Mouse (Mus musculus) CH12.LX (cell line): Measurements from ENCODE around the gene Rabgap1l. TPM values are rescaled to one million over a fixed set of nuclear protein-coding genes. Genes with fewer than 3 reads are reported as not detected.

ENCODE experiments used
- DNase-seq: peaks from one replicate; pipeline ENCODE4 v3.0.0-alpha.2; 2013; ENCODE audit errors: extremely low read depth
- H3K27ac ChIP-seq: 2 replicates; pipeline ENCODE4 v1.5.1; 2012; ENCODE audit warnings: low read depth, mild to moderate bottlenecking, control low read depth, moderate library complexity; ENCODE audit not compliant: insufficient read depth
- H3K27me3 ChIP-seq: replicated peaks from 2 replicates; pipeline ENCODE3; 2012; ENCODE audit warnings: inconsistent platforms
- H3K36me3 ChIP-seq, 2 experiments: replicated peaks in 1 of 2; 2 replicates each; pipeline versions ENCODE3 to v1.6.1; 2012; ENCODE audit warnings: inconsistent platforms in 1 of 2, low read length in 1 of 2, mild to moderate bottlenecking in 1 of 2, mixed read lengths in 1 of 2, moderate library complexity in 1 of 2; ENCODE audit not compliant: control insufficient read depth in 1 of 2, insufficient read depth in 1 of 2
- H3K4me1 ChIP-seq, 2 experiments: 2 replicates each; pipeline ENCODE4 v1.6.1; 2012; ENCODE audit warnings: inconsistent platforms in 1 of 2, moderate library complexity in 1 of 2; ENCODE audit not compliant: insufficient read depth in 2 of 2, control insufficient read depth in 1 of 2
- H3K4me2 ChIP-seq: 2 replicates; pipeline ENCODE4 v1.6.1; 2012; ENCODE audit warnings: low read depth, mild to moderate bottlenecking, control low read depth; ENCODE audit not compliant: poor library complexity, insufficient read depth, severe bottlenecking
- H3K4me3 ChIP-seq, 3 experiments: fragments of 150-350 bp in 1 of 3; sonication (generic) in 1 of 3; replicated peaks in 1 of 3; 2 replicates each; pipeline versions ENCODE3 to v1.5.1; 2011 to 2012; ENCODE audit warnings: low read depth in 2 of 3, low read length in 2 of 3, mild to moderate bottlenecking in 2 of 3, moderate library complexity in 2 of 3, control low read depth in 1 of 3, improper control_type of control experiment in 1 of 3, inconsistent platforms in 1 of 3, mixed read lengths in 1 of 3; ENCODE audit not compliant: poor library complexity in 1 of 3
- H3K79me2 ChIP-seq: replicated peaks from 2 replicates; pipeline ENCODE4 v1.6.1; 2012; ENCODE audit warnings: mild to moderate bottlenecking, moderate library complexity; ENCODE audit not compliant: control insufficient read depth, poor library complexity, insufficient read depth, severe bottlenecking; ENCODE audit errors: extremely low read depth
- H3K9ac ChIP-seq: 2 replicates; pipeline ENCODE4 v1.6.1; 2012; ENCODE audit warnings: low read depth, mild to moderate bottlenecking, control low read depth, moderate library complexity; ENCODE audit not compliant: insufficient read depth
- H3K9me3 ChIP-seq: replicated peaks from 2 replicates; pipeline ENCODE3; 2012; ENCODE audit warnings: low read length, inconsistent platforms, mixed read lengths
- BHLHE40 ChIP-seq: IDR thresholded peaks from 2 replicates; pipeline ENCODE4 v1.6.1; 2011; ENCODE audit warnings: mild to moderate bottlenecking, low read depth, low read length, improper control_type of control experiment
- CHD1 ChIP-seq: IDR thresholded peaks from 2 replicates; pipeline ENCODE4 v1.6.1; 2012; ENCODE audit warnings: low read depth, low read length, improper control_type of control experiment, inconsistent platforms
- CHD2 ChIP-seq: IDR thresholded peaks from 2 replicates; pipeline ENCODE4 v1.6.1; 2011; ENCODE audit warnings: low read length, improper control_type of control experiment
- ELF1 ChIP-seq: IDR thresholded peaks from 2 replicates; pipeline ENCODE4 v1.6.1; 2014; ENCODE audit warnings: low read depth, mild to moderate bottlenecking, inconsistent platforms, low read length, improper control_type of control experiment
- EP300 ChIP-seq: IDR thresholded peaks from 2 replicates; pipeline ENCODE4 v1.6.1; 2011; ENCODE audit warnings: low read length, improper control_type of control experiment
- ETS1 ChIP-seq: conservative IDR thresholded peaks from 2 replicates; pipeline ENCODE4 v1.6.1; 2012; ENCODE audit warnings: low read depth, mild to moderate bottlenecking, inconsistent platforms, low read length, improper control_type of control experiment, moderate library complexity
- GABPA ChIP-seq: IDR thresholded peaks from 2 replicates; pipeline ENCODE4 v1.6.1; 2012; ENCODE audit warnings: low read depth, low read length, improper control_type of control experiment, inconsistent platforms; ENCODE audit not compliant: insufficient replicate concordance
- HCFC1 ChIP-seq: IDR thresholded peaks from 2 replicates; pipeline ENCODE4 v1.6.1; 2012; ENCODE audit warnings: low read depth, mild to moderate bottlenecking, inconsistent platforms, low read length, improper control_type of control experiment
- IRF4 ChIP-seq: IDR thresholded peaks from 2 replicates; pipeline ENCODE4 v1.6.1; 2014; ENCODE audit warnings: low read depth, mild to moderate bottlenecking, inconsistent platforms, low read length, improper control_type of control experiment
- JUN ChIP-seq: IDR thresholded peaks from 2 replicates; pipeline ENCODE4 v1.6.1; 2011; ENCODE audit warnings: low read depth, mild to moderate bottlenecking, low read length, improper control_type of control experiment, moderate library complexity; ENCODE audit not compliant: insufficient read depth
- JUND ChIP-seq: conservative IDR thresholded peaks from 2 replicates; pipeline ENCODE4 v1.6.1; 2011; ENCODE audit warnings: low read depth, low read length, improper control_type of control experiment
- MAFK ChIP-seq: IDR thresholded peaks from 2 replicates; pipeline ENCODE4 v1.6.1; 2011; ENCODE audit warnings: low read length, improper control_type of control experiment; ENCODE audit not compliant: insufficient replicate concordance
- MAX ChIP-seq: IDR thresholded peaks from 2 replicates; pipeline ENCODE4 v1.6.1; 2011; ENCODE audit warnings: low read length, improper control_type of control experiment
- MEF2A ChIP-seq: IDR thresholded peaks from 2 replicates; pipeline ENCODE4 v1.6.1; 2014; ENCODE audit warnings: low read depth, mild to moderate bottlenecking, inconsistent platforms, low read length, improper control_type of control experiment, borderline replicate concordance
- MYC ChIP-seq: IDR thresholded peaks from 2 replicates; pipeline ENCODE4 v1.6.1; 2011; ENCODE audit warnings: low read depth, mild to moderate bottlenecking, improper control_type of control experiment, low read length
- NRF1 ChIP-seq: IDR thresholded peaks from 2 replicates; pipeline ENCODE4 v1.6.1; 2014; ENCODE audit warnings: low read depth, mild to moderate bottlenecking, inconsistent platforms, low read length, improper control_type of control experiment, moderate library complexity
- PAX5 ChIP-seq: IDR thresholded peaks from 2 replicates; pipeline ENCODE4 v1.6.1; 2012; ENCODE audit warnings: low read length, inconsistent platforms, mixed read lengths
- POLR2AphosphoS2 ChIP-seq: IDR thresholded peaks from 2 replicates; pipeline ENCODE4 v1.6.1; 2011; ENCODE audit warnings: low read depth, low read length, improper control_type of control experiment
- RAD21 ChIP-seq: IDR thresholded peaks from 2 replicates; pipeline ENCODE4 v1.6.1; 2011; ENCODE audit warnings: low read depth, mild to moderate bottlenecking, low read length, improper control_type of control experiment, moderate library complexity
- SMC3 ChIP-seq: IDR thresholded peaks from 2 replicates; pipeline ENCODE4 v1.6.1; 2011; ENCODE audit warnings: low read depth, low read length, improper control_type of control experiment
- TCF12 ChIP-seq: IDR thresholded peaks from 2 replicates; pipeline ENCODE4 v1.6.1; 2014; ENCODE audit warnings: low read depth, mild to moderate bottlenecking, inconsistent platforms, low read length, improper control_type of control experiment
- USF1 ChIP-seq: IDR thresholded peaks from 2 replicates; pipeline ENCODE4 v1.6.1; 2014; ENCODE audit warnings: low read depth, mild to moderate bottlenecking, inconsistent platforms, low read length, improper control_type of control experiment
- USF2 ChIP-seq: conservative IDR thresholded peaks from 2 replicates; pipeline ENCODE4 v1.6.1; 2011; ENCODE audit warnings: low read depth, low read length, improper control_type of control experiment
- ZC3H11A ChIP-seq: IDR thresholded peaks from 2 replicates; pipeline ENCODE4 v1.6.1; 2012; ENCODE audit warnings: low read depth, mild to moderate bottlenecking, inconsistent platforms, low read length, improper control_type of control experiment
- ZKSCAN1 ChIP-seq: IDR thresholded peaks from 2 replicates; pipeline ENCODE4 v1.6.1; 2012; ENCODE audit warnings: low read depth, inconsistent platforms, low read length, improper control_type of control experiment, borderline replicate concordance
- ZMIZ1 ChIP-seq: IDR thresholded peaks from 2 replicates; pipeline ENCODE4 v1.6.1; 2012; ENCODE audit warnings: low read depth, mild to moderate bottlenecking, inconsistent platforms, low read length, improper control_type of control experiment
- dilution Hi-C: fragments of 300-500 bp; cut with MboI; formaldehyde crosslinking; loops from 2 replicates; pipeline ENCODE4 v1.14.3; 2020; ENCODE audit warnings: low sequenced_read_pairs; ENCODE audit not compliant: extremely low pct_unique_long_range_greater_than_20kb, extremely low pct_ligation_motif_present
- in situ Hi-C: fragments of 300-500 bp; cut with MboI; formaldehyde crosslinking; loops from 3 replicates; pipeline ENCODE4 v1.14.3; 2019; ENCODE audit warnings: low sequenced_read_pairs, low pct_ligation_motif_present, low pct_unique_long_range_greater_than_20kb, mixed read lengths
- polyA plus RNA-seq: library from polyadenylated mRNA; unstranded; fragments of >175 nt; gene quantifications from 2 replicates; pipeline ENCODE4 v1.2.1, GENCODE M21; 2012; ENCODE audit warnings: low read depth; ENCODE audit not compliant: insufficient read length
- total RNA-seq, 2 experiments: library from RNA; depleted of rRNA; stranded (reverse); fragments of 300-350 nt in 1 of 2; fragments of >200 nt in 1 of 2; gene quantifications; 2 replicates each; pipeline ENCODE4 v1.2.3; 2012 to 2014

The Rabgap1l gene
- total and polyA plus RNA-seq, 3 experiments, result 84.0 to 109 (median 85.6) TPM

DNA sequence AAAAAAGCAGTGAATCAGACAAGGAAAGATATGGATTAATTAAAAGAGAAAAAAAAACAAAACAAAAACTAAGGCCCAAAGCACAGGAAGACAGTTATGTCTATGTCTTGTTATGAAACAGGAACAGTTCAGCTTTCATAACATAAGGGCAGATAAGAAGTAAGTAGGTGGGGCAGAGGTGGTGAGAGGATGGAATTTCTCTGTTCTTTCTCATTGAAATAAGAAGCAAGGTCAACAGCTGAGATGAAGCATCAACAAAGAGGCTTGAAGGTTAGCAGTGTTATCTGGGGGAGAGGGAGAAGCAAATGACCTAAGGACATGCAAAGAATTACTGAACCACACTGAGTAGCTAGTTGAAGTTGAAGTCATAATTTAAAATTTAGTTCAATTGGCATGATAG is 19.4 kb upstream of the Rabgap1l start:
- H3K9me3 ChIP-seq, result peaks cover 9% of the 10 kb centered on the region
- no peak overlapping the region for H3K4me2 ChIP-seq
- no peaks in the 10 kb centered on the region for H3K79me2 ChIP-seq
- TF ChIP-seq USF2, result no peak
- TF ChIP-seq MAX, result 0 out of 2 replicates have a peak, but pooled peaks have one; percentile 12
- H3K36me3 ChIP-seq, result no peaks in the 10 kb centered on the region
- no peak overlapping the region for H3K27ac ChIP-seq
- no peak overlapping the region for H3K9ac ChIP-seq
- DNase-seq, result no peak
- no peak overlapping the region for H3K4me3 ChIP-seq
- peaks cover 0 to 15% of the 10 kb centered on the region in 2 experiments; a peak in 2 of 4 replicates for H3K4me1 ChIP-seq
- dilution Hi-C loops (no loop called here), in situ Hi-C loops (no loop called here)
- H3K27me3 ChIP-seq, result no peaks in the 10 kb centered on the region

DNA sequence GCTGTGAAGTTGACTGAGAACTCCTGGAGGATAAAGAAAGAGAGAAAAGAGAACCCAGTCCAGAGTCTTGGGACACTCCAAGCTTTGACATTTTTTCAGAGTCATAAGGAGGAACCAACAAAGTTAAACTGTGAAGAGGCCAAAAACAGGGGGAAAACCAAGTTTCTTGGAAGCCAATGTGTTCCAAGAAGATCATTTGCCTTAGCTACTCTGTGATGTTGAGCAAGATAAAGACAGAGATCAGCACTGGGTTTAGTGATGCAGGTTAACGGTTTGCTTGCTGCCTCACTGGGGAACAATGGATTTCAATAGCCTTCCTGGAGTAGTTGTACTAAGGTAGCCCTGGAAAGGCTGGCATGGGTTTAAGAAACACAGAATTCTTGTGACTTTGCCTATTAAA is 18.9 kb upstream of the Rabgap1l start:
- H3K27ac ChIP-seq, result no peak overlapping the region
- H3K4me3 ChIP-seq, result no peak overlapping the region
- dilution Hi-C loops, result no loop called here
- no peak for TF ChIP-seq BHLHE40
- no peak for TF ChIP-seq CHD1
- no peak for TF ChIP-seq HCFC1
- TF ChIP-seq MYC, result no peak
- no peak for TF ChIP-seq ZKSCAN1
- no peak for TF ChIP-seq GABPA
- no peak for TF ChIP-seq ZMIZ1
- no peak for TF ChIP-seq EP300
- no peak for TF ChIP-seq SMC3
- no peak for TF ChIP-seq RAD21
- TF ChIP-seq ETS1, result no peak
- peaks cover 9% of the 10 kb centered on the region for H3K9me3 ChIP-seq
- no peak overlapping the region for H3K9ac ChIP-seq
- no peaks in the 10 kb centered on the region for H3K27me3 ChIP-seq
- peaks cover 0 to 15% of the 10 kb centered on the region in 2 experiments; a peak in 2 of 4 replicates for H3K4me1 ChIP-seq
- no peaks in the 10 kb centered on the region for H3K79me2 ChIP-seq
- in situ Hi-C loops, result no loop called here
- DNase-seq, result no peak
- H3K4me2 ChIP-seq, result no peak overlapping the region
- no peaks in the 10 kb centered on the region for H3K36me3 ChIP-seq

DNA sequence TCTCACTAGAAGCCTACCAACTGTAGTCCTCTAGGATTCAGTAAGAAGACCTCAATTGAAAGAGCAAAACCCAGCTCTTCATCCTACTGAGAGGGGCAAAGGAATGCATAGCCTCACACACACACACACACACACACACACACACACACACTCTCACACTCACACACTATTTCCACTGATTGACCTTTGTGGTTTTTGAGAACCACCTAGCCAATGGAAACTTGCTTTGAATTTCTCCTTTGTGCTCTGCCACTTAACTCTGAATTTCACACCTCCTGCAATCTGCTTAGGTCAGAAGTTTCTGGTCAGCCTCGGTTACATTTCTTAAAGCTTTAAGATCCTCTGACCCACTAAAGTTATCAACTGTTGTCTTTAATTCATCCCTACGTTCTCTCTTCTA is 12.3 kb upstream of the Rabgap1l start:
- in situ Hi-C loops, result no loop called here
- no peaks in the 10 kb centered on the region for H3K79me2 ChIP-seq
- no peak overlapping the region for H3K9ac ChIP-seq
- peaks cover 2 to 11% of the 10 kb centered on the region in 2 experiments; a peak in 2 of 4 replicates for H3K4me1 ChIP-seq
- H3K9me3 ChIP-seq, result no peaks in the 10 kb centered on the region
- DNase-seq, result no peak
- TF ChIP-seq USF2, result no peak
- peak; percentile 61 for TF ChIP-seq BHLHE40
- no peak for TF ChIP-seq NRF1
- peak; percentile 80 for TF ChIP-seq MAFK
- TF ChIP-seq MYC, result peak; percentile 55; the same call in 1 of the 2 replicates
- TF ChIP-seq GABPA, result no peak
- TF ChIP-seq JUND, result no peak
- TF ChIP-seq TCF12, result peak; percentile 32; the same call in 1 of the 2 replicates
- TF ChIP-seq IRF4, result peak; percentile 69
- peak; percentile 29; the same call in 1 of the 2 replicates for TF ChIP-seq JUN
- TF ChIP-seq EP300, result peak; percentile 93
- TF ChIP-seq USF1, result no peak
- no peak for TF ChIP-seq PAX5
- TF ChIP-seq CHD2, result peak; percentile 62; the same call in 1 of the 2 replicates
- no peak for TF ChIP-seq ELF1
- no peak for TF ChIP-seq POLR2AphosphoS2
- peak; percentile 74 for TF ChIP-seq MEF2A
- TF ChIP-seq ZC3H11A, result no peak
- H3K27me3 ChIP-seq, result no peaks in the 10 kb centered on the region
- H3K4me3 ChIP-seq, result no peak overlapping the region
- dilution Hi-C loops, result no loop called here
- no peak overlapping the region for H3K4me2 ChIP-seq
- no peak overlapping the region for H3K27ac ChIP-seq
- no peaks in the 10 kb centered on the region for H3K36me3 ChIP-seq
